Mouse (Mus musculus): ENCODE measurements around the gene Gpr183. TPM values are rescaled to one million over a fixed set of nuclear protein-coding genes. Genes with fewer than 3 reads are reported as not detected.

Gpr183 gene
- polyA plus RNA-seq, 1 experiment, result 0.44 TPM

DNA sequence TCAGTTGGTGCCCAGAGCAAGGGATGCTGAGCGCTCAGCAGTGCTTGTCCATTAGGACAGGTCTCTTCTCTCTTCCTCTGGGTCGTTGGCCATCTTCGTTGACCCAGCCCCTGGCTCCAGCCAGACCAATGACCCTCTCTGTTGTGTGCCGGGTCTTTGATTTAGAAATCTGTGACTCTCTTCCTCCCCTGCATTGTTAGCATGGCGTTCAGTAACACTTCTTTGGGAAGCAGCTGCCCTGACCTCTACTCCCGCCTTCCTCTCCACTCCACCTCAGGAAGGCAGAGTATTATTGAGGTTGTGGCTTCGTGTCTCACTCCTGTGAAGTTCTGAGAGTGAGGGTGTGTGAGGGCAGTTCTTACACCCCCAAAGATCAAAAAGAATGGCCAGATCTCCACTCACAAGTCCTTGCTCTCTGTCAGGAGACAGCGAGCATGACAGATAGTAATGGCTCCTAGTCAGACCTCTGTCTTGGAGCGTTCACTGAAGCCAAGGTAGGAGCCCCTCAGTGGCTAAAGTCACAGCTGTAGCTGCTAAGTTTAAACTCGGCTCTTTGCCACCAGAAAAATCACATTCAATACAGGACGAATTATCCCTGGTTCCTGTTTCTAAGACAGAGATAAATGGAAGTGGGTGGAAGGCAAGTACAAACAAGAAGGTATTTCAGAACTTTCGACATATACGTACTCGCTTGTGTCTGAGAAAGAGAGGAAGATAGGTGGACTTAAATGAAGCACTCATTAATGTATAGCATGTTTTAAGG, 2.7 kb downstream of the Gpr183 start:
- TF ChIP-seq POLR2A (IDR thresholded peaks at IDR 0.05; ENCODE audit: borderline replicate concordance, extremely low read depth, insufficient read depth, insufficient read length, poor library complexity, severe bottlenecking) (no peak), CTCF (IDR thresholded peaks at IDR 0.05; ENCODE audit: borderline replicate concordance, extremely low read depth, insufficient read depth, insufficient read length) (no peak)
- DNase-seq (ENCODE audit: low read depth), result no peak

DNA sequence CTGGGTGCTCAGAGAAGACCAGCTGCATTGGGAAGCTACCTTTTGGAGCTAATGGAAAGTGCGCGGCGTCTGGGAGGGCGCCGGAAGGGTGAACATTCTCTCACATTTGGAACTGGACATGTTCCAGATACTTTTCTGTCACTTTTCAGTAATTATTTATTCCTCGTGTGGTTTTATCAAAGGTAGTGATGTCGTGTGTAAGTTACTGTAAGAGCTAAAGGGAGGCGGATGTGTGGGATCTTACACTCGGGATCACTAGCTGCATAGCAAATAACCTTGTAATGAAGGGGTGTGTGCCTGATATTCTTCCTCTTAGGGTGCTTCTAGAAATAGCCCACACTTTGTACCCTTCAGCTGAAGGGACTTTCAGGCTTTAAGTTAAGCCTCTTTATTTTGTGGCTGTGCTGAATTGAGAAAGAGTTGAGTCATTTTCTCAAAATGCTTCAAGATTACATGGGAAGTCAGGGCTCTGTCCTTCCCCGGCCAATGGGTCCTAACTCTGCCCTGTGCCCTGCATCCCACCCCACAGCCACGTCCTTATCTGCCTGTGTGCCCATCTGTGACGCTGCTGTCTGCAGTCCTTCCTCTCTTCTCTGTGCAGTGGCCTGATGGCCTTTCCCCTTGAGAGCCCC, 3.4 kb downstream of the Gpr183 start:
- TF ChIP-seq CTCF (IDR thresholded peaks at IDR 0.05; ENCODE audit: borderline replicate concordance, extremely low read depth, insufficient read depth, insufficient read length), result no peak
- TF ChIP-seq POLR2A (IDR thresholded peaks at IDR 0.05; ENCODE audit: borderline replicate concordance, extremely low read depth, insufficient read depth, insufficient read length, poor library complexity, severe bottlenecking), result no peak
- no peak for DNase-seq (ENCODE audit: low read depth)

DNA sequence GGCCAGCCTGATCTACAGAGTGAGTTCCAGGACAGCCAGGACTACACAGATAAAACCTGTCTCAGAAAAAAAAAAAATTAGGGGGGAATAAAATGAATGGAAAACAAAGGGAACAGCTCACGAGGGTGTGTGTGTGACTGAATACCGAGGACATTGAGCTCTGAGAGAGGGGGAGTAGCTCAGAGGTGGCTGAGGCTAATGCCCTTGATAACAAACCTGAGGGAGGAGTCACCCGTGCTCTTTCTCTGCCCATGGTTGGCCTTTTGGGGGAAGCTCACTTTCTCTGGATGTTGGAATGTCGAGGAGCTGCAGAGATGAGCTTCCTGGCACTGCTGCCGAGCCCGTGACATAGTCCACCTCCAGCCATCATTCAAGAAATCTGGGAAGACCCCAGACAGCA, 4.0 kb downstream of the Gpr183 start:
- no peak for TF ChIP-seq CTCF (IDR thresholded peaks at IDR 0.05; ENCODE audit: borderline replicate concordance, extremely low read depth, insufficient read depth, insufficient read length)
- no peak for TF ChIP-seq POLR2A (IDR thresholded peaks at IDR 0.05; ENCODE audit: borderline replicate concordance, extremely low read depth, insufficient read depth, insufficient read length, poor library complexity, severe bottlenecking)
- no peak for DNase-seq (ENCODE audit: low read depth)

DNA sequence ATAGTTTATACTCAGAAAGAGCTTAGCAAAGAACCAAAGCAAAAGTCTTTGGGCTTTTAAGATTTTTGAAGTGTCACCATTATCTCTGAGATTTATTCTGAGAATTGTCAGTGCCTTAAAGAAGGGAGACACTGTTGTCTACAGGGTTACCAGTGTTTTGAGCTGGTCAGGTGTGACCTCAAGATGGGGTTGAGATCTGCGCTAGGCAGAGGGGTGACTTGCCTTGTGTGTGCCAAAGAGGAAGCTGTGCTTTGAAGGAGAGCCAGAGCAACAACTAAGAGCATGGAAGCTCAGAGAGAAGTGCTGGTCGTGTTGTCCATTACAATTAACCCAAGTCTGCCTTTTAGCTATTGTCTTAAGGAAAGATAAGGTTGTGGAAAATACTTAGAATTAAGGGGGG, 4.5 kb downstream of the Gpr183 start:
- no peak for TF ChIP-seq CTCF (IDR thresholded peaks at IDR 0.05; ENCODE audit: borderline replicate concordance, extremely low read depth, insufficient read depth, insufficient read length)
- no peak for TF ChIP-seq POLR2A (IDR thresholded peaks at IDR 0.05; ENCODE audit: borderline replicate concordance, extremely low read depth, insufficient read depth, insufficient read length, poor library complexity, severe bottlenecking)
- DNase-seq (ENCODE audit: low read depth), result no peak

DNA sequence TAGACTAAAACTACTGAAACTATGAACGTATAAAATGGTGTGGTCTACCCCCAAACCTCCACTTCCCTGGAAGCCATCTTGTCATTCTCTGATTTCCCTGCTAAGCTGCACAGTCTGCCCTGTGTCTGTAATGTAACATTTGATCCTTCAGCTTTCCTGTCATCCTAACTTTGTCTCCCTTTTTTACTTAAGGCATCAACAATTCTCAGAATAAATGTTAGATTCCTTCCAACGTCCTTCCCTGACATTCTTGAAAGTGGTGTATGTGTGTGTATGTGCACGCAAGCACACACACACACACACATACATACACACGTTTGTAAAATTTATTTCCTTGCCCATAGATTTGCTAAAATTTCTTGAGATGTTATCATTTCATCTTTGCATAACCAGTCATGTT, 5.0 kb downstream of the Gpr183 start:
- no peak for TF ChIP-seq CTCF (IDR thresholded peaks at IDR 0.05; ENCODE audit: borderline replicate concordance, extremely low read depth, insufficient read depth, insufficient read length)
- no peak for TF ChIP-seq POLR2A (IDR thresholded peaks at IDR 0.05; ENCODE audit: borderline replicate concordance, extremely low read depth, insufficient read depth, insufficient read length, poor library complexity, severe bottlenecking)
- no peak for DNase-seq (ENCODE audit: low read depth)

DNA sequence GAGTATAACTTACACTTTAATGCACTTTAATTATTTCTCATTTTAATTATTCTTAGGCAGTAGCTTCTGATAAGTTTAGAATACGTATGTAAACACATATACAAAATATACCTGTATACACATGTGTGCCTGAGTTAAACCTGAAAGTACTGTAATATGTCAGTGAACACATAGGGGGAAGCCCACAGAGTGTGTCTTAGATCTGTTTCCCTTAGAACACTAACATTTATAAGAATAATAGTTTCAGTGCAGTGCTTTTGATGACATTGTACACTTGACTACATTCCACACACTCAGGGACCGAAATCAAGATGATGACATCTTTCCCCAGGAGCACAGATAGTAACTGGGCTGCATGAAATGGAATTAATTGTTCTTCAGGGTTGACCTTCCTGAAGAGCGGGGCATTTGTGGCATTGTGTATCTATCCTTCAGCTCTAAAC, 5.4 kb downstream of the Gpr183 start:
- DNase-seq (ENCODE audit: low read depth), result no peak
- TF ChIP-seq POLR2A (IDR thresholded peaks at IDR 0.05; ENCODE audit: borderline replicate concordance, extremely low read depth, insufficient read depth, insufficient read length, poor library complexity, severe bottlenecking) (no peak), CTCF (IDR thresholded peaks at IDR 0.05; ENCODE audit: borderline replicate concordance, extremely low read depth, insufficient read depth, insufficient read length) (no peak)

DNA sequence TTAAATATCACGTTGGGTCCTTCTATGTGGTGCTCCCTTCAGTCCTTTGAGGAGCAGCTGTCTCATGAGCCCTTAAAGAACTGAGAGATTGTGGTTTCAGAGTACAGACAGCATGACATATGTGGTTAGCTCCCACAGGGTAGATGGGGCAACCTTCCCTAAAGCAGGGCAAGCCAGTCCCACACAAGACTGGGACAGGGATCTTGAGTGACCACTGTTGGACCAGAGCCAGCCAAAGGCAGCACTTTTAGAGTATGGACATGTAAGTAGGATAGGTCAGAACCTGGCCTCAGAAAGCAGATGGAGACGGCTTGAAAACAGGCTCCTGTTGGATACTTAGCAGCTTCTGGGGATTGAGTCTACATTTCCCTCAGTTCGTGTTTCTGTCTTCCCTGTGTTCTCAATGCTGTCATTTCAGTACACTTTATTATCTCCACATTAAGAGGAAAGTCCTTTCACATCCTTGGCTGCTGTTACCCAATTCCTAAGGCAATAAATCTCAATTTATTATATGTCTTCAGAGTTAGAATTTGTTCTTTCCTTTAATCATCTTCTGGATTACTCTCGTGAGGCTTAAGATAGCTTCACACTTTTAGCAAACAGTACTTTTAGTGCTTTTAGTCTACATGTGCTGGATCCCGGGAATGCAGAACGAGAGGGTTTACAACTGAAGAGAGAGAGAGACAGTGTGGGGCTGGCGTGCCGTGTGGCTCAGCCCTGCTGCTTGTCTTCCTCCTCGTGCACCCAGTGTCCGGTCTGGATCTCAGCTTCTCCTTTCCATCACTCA, 6.1 kb downstream of the Gpr183 start:
- TF ChIP-seq POLR2A (IDR thresholded peaks at IDR 0.05; ENCODE audit: borderline replicate concordance, extremely low read depth, insufficient read depth, insufficient read length, poor library complexity, severe bottlenecking), result no peak
- no peak for TF ChIP-seq CTCF (IDR thresholded peaks at IDR 0.05; ENCODE audit: borderline replicate concordance, extremely low read depth, insufficient read depth, insufficient read length)
- no peak for DNase-seq (ENCODE audit: low read depth)

DNA sequence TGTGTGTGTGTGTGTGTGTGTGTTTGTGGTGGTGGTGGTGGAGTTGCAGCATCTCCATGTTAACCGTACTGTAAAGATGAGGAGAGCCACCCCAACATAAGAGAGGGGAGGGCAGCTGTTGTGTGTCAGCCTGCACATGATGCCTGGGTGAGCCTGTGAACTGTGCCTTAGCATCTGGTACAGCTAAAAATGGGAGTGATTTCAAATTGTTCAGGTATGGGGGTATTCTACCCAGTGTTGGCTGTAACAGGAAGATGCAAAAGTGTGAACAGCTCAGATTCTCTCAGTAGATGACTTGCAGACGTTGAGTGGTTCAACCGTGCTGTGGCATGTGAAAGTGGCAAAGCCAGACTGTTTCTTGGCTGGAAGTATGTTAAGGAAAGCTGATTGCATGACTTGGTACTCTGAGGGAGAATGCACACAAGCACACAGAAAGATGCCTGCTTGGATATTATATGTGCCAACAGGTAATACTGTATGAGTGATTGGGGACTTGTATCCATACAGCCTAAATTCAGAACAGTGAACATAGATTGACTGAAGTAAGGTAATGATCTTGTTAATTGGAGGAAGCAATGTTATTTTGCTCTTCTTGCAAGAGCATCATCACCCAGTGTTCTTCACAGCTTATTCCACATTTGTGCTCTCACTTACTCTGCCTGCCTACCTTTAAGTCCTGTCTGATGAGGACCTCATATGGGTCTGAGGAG, 6.8 kb downstream of the Gpr183 start:
- TF ChIP-seq CTCF (IDR thresholded peaks at IDR 0.05; ENCODE audit: borderline replicate concordance, extremely low read depth, insufficient read depth, insufficient read length), result no peak
- TF ChIP-seq POLR2A (IDR thresholded peaks at IDR 0.05; ENCODE audit: borderline replicate concordance, extremely low read depth, insufficient read depth, insufficient read length, poor library complexity, severe bottlenecking), result no peak

DNA sequence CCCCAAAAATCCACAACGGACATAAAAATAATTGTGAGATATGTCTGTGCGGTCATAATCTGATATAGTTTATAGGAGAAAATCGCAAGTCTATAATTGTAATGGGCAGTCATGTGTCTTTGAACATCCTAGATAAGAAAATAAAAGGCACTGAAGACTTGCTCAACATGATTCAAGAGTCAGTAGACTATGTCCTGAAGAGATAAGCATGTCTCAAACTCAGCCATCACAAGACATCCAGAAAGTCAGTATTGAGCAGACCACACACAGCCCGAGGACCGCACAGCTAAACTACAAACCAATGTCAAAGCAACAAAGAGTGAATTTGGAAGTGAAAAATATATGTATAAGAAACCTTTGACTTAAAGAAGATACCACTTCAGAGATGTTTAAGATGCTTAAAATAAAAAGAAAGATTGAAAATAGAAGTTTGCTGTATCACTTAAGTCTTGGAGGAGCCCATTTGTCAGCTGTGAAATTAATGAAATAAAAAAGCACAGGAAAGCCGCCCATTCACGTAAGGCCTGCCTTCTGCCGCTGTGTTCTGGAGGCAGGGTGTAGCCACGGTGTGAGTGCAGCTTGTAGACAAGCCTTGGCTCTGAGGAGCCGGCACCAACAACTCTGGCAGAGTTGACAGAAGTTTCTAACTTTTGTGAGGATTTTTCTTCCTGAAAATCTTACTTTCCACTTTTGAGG, 7.7 kb downstream of the Gpr183 start:
- TF ChIP-seq CTCF (IDR thresholded peaks at IDR 0.05; ENCODE audit: borderline replicate concordance, extremely low read depth, insufficient read depth, insufficient read length) (no peak), POLR2A (IDR thresholded peaks at IDR 0.05; ENCODE audit: borderline replicate concordance, extremely low read depth, insufficient read depth, insufficient read length, poor library complexity, severe bottlenecking) (no peak)

More for the DNA sequence above, 6.8 kb downstream of the Gpr183 start:
- no peak for DNase-seq (ENCODE audit: low read depth)

DNA sequence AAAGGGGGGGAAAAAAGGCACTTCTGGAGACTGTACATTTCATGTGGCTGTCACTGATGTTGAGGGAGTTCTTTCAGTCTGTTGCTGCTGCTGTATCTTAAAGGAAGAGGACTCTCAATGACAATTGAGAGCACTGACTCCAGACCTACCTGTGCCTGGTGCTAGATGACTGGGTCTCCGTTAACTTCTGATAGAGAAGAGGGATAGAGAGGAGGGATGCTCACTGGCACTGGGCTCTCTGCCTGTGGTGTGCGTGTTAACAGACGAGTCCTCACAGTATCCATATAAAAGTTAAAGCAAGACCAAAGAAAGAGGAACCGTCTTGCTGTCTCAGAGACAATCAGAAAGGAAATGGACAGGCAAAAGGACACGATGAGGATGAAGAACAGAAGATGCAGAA, 8.7 kb downstream of the Gpr183 start:
- DNase-seq (ENCODE audit: low read depth), result no peak
- TF ChIP-seq CTCF (IDR thresholded peaks at IDR 0.05; ENCODE audit: borderline replicate concordance, extremely low read depth, insufficient read depth, insufficient read length), result no peak
- TF ChIP-seq POLR2A (IDR thresholded peaks at IDR 0.05; ENCODE audit: borderline replicate concordance, extremely low read depth, insufficient read depth, insufficient read length, poor library complexity, severe bottlenecking), result no peak

More for the DNA sequence above, 7.7 kb downstream of the Gpr183 start:
- no peak for DNase-seq (ENCODE audit: low read depth)

Measured in brain, embryonic 14.5 days (tissue).